Mouse (Mus musculus): Measurements from ENCODE around the gene Zfp704.

DNA sequence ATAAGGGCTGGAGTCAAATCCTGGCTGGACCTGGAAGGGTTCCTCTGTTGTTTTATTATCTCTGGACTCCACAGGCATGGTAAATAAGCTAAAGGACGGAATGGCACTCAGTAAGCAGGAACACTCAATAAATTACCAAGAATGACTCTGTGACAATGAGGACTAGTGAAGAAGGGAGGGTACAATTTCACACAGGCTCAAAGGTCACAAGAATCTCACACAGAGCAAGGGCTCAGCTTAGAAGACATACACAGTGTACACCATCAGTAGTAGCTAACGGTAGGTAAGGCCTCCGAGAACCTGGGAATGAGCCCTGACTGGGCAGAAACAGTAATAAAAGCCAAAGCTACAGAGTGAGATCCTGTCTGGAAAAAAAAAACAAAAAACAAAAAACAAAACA lies 29.8 kb downstream of the Zfp704 start:
- no peak for TF ChIP-seq HCFC1 (IDR thresholded peaks at IDR 0.05; ENCODE audit: low read depth, low read length)
- TF ChIP-seq CTCF (IDR thresholded peaks at IDR 0.05 in 2 of 3, conservative IDR thresholded peaks at IDR 0.05 in 1 of 3; ENCODE audit: control insufficient read depth in 1 of 3, insufficient read depth in 1 of 3, low read depth in 2 of 3, low read length in 3 of 3, poor library complexity in 1 of 3, severe bottlenecking in 1 of 3): no peak
- no peak for TF ChIP-seq EP300 (IDR thresholded peaks at IDR 0.05; ENCODE audit: low read depth in 1 of 2, low read length in 2 of 2)

Measured in MEL (cell line).